Mouse (Mus musculus) heart, postnatal 10 days (tissue): ENCODE measurements around the gene Cry2. TPM values are rescaled to one million over a fixed set of nuclear protein-coding genes. Genes with fewer than 3 reads are reported as not detected.

Experiments
- DNase-seq, 2 experiments: peaks; one replicate each; pipeline ENCODE4 v3.0.0; 2021
- intact Hi-C: fragments of 180-260 bp; cut with DNase I; formaldehyde crosslinking; loops from one replicate; pipeline ENCODE4 v1.15.1; 2025
- total RNA-seq, 2 experiments: library from RNA; stranded (reverse); gene quantifications; 2 replicates each; pipeline ENCODE4 v1.2.3; 2021

Gene Cry2
- total RNA-seq, 2 experiments from 2014 or later = 25.6 to 30.9 TPM

DNA sequence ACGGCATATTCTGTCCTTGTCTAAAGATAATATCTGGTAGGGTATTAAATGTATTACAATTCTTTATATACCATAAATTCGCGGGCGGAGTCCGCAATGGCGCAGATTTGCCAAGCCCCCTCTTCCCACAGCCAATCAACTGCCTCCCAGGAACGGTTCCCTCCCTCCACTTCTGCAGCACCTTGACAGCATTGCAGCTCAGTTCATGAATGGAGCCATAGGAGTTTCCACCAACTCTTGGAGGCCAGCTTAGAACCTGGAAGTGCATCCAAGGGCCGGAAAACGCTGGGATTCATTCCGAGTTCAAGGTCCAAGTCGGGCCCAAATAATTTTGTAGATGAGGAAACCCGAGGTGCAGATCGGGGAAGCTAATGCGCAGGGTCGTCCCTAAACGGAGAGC, 59.3 kb downstream of the Cry2 start, which contains the start of the genes Pex16 and Large2:
Pex16 (plus strand) TSS at position 163 of the 400 bp plus-strand sequence.
Large2 (minus strand) TSS at position 356 of the 400 bp plus-strand sequence.
- peak; percentile 39 to 53 for DNase-seq

GRCm38 (mm10) chr2:92373437-92373813, 60.4 kb downstream of the Cry2 start:
- no peak for DNase-seq
- intact Hi-C loops = no loop called here

More for the DNA sequence above, 59.3 kb downstream of the Cry2 start, which contains the start of the genes Pex16 and Large2:
- intact Hi-C loops = loop anchor here (2.0 kb wide), 1 partner anchor 62 kb away; no protein-coding TSS in a partner anchor

DNA sequence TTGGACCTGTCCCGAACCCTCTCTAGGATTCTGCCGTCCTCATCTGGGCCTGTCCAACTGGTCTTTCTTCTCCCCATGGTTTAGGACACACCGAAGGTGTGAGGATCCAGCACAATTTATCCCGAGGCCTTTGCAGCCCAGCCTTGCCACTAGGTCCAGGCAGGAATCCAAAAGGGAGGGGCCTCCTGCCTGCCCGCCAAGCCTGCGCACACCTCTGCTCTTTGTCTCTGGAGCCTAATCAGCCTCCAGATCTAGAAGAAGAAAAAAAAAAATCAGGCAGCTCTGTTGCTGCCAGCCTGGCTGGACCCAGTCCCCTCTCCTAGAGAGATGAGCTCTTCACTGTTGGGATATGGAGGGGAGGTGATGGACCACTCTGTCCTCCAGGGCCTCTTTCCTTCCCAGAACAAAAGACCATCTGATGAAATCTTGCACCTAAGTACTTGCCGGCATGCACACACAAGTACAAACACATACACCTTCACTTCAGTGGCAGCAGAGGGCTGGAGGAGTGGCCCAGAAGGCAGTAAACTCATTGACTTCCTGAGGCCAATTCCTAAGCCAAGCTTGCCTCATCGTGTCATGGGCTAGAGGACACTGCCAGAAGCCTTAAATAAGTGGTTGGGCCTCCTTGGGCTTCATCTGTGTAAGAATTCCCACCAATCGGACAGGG, 60.9 kb downstream of the Cry2 start:
- DNase-seq = no peak
- intact Hi-C loops = no loop called here

DNA sequence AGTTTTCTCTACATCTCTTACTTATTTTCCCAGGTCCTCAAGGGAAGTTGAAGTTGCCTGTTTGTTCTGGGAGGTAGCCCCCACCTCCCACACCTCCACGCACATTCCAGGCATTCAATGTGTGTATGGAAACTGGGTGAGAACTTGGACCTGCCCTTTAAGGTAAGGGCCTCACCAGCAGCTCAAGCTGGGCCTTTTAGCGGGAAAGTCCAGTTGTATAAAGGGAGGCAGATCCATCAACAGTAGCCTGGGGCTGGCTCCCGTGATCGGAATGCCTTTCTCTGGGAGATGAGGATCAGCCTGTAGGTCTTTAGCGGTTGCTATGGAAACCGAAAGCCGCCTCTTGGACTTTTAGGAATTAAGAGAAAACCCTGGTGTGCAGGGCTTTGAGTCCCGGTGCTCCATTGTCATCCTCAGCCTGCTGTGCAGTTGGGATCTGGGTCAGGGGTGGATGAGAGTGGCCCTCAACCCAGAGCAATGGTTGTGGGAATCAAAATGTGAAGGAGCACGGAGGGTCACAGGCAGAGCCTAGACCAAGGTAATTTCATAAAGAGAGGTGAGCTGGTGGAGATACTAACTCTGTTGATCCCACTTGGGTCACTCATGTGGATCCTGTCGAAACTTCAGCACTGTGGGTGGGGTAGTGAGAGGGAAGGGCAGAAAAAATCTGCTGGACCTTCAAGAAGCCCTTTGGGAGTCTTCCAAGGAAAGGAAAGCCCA, 61.7 kb downstream of the Cry2 start:
- intact Hi-C loops = no loop called here
- DNase-seq = no peak

GRCm38 (mm10) chr2:92370821-92371805, 62.7 kb downstream of the Cry2 start:
- intact Hi-C loops = no loop called here

GRCm38 (mm10) chr2:92370375-92370774, 63.5 kb downstream of the Cry2 start:
- intact Hi-C loops = no loop called here
- no peak for DNase-seq

More at GRCm38 (mm10) chr2:92370821-92371805, 62.7 kb downstream of the Cry2 start:
- DNase-seq = no peak

GRCm38 (mm10) chr2:92367383-92368029, 66.3 kb downstream of the Cry2 start:
- intact Hi-C loops = no loop called here
- no peak for DNase-seq

DNA sequence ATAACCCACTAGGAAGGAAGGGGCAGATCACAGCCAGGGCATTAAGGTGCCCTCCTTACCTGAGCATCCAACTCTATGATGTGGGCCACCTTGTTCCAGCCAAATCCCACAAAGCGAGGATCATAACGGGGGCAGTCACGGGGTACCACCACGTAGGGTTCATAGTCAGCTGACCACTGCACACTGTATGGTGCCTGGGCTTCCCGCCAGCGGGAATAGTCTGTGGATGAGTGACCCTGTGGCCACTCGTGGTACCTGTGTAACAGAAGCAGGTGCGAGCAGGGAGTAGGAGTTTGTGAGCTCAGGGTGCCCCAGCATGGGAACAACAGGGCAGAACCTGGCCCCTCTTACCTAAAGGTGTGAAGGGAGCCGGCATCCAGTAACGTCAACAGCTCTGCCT, 68.3 kb downstream of the Cry2 start:
- DNase-seq = no peak
- intact Hi-C loops = no loop called here

- DNase-seq = no peak
- intact Hi-C loops = no loop called here
Measured at GRCm38 (mm10) chr2:92364086-92364485, 69.8 kb downstream of the Cry2 start.

- intact Hi-C loops = no loop called here
- no peak for DNase-seq
Measured at GRCm38 (mm10) chr2:92362571-92363228, 71.1 kb downstream of the Cry2 start.

GRCm38 (mm10) chr2:92361795-92362194, 72.0 kb downstream of the Cry2 start:
- no peak for DNase-seq
- intact Hi-C loops = no loop called here

GRCm38 (mm10) chr2:92360893-92361292, 73.0 kb downstream of the Cry2 start:
- no peak for DNase-seq
- intact Hi-C loops = no loop called here

DNA sequence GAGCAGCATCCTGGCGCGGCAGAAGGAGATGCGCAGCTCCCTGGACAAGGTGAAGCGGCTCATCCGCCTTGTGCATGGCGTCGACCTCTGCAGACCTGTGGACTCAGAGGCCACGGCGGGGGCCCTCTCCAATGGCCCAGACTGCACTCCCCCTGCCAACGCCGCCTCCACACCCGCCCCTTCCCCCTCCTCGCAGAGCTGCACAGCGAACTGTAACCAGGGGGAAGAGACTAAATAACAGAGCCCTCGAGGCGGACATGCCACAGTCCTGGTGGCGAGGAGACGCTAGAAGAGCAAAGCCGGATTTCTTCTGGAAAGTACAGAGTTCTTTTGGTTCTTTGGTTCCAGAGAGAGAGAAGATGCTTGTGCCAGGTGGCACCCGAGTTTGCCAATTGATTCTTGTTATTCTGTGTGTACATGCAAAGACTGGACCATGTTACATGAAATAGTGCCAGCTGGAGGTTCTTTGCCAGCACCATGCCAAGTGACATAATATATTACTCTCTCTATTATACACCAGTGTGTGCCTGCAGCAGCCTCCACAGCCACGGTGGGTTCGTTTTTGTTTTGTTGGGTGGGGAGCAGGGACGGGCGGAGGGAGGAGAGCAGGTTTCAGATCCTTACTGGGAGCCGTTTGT, 73.5 kb downstream of the Cry2 start:
- intact Hi-C loops = no loop called here
- no peak for DNase-seq

GRCm38 (mm10) chr2:92359301-92359700, 74.5 kb downstream of the Cry2 start:
- DNase-seq = peak; percentile 14 to 32
- intact Hi-C loops = no loop called here

- DNase-seq = peak in 1 of 2 experiments; percentile 25
Measured at GRCm38 (mm10) chr2:92354224-92354623, 79.6 kb downstream of the Cry2 start.

More at GRCm38 (mm10) chr2:92354224-92354623, 79.6 kb downstream of the Cry2 start:
- intact Hi-C loops = no loop called here
